Mouse (Mus musculus): ENCODE measurements around the gene Ms4a2.

GRCm38 (mm10) chr19:11589205-11589604, 34.3 kb downstream of the Ms4a2 start:
- no peak for TF ChIP-seq EP300 (IDR thresholded peaks at IDR 0.05; ENCODE audit: insufficient read depth, low read depth, low read length)
- no peak for TF ChIP-seq CTCF (IDR thresholded peaks at IDR 0.05)
